Mouse (Mus musculus): Measurements from ENCODE around the gene Clhc1. TPM values are rescaled to one million over a fixed set of nuclear protein-coding genes. Genes with fewer than 3 reads are reported as not detected.
"Not testable (repeated sequence)": the region's sequence is repeated elsewhere in the genome, so short reads cannot be mapped to it uniquely, and the experiment has no call there.

Gene Clhc1
- total RNA-seq (2018; cell fraction: chromatin; rRNA removed) = 1 to 10 TPM in 21 of 26 experiments, under 1 TPM in 5; 0.42 to 3.3 (median 1.6) TPM
- under 1 TPM in 22 of 26 experiments, not detected in 4; 0.07 to 0.55 (median 0.17) TPM for total RNA-seq (2018; cell fraction: cytosol; rRNA removed)
- total RNA-seq (2018; cell fraction: nucleus; rRNA removed) = 1 to 10 TPM in 13 of 26 experiments, under 1 TPM in 11, not detected in 2; 0.18 to 5.3 (median 1.0) TPM
- 0.13 to 0.42 TPM (median 0.33 TPM) in 3 replicates for polyA plus RNA-seq (2018)

GRCm38 (mm10) chr11:29547752-29548503 lies at the start of gene Clhc1, which contains the start of gene Rps27a:
Gene Clhc1 (plus strand): TSS chr11:29547950.
Gene Rps27a (minus strand): TSS chr11:29548109.
- under 1% methylated on average over 46 of the region's 46 CpGs for WGBS (ENCODE audit: missing documents)
- H3K36me3 ChIP-seq (ENCODE audit: inconsistent target) = peaks cover 19% of the 10 kb centered on the region
- peaks cover 25% of the 10 kb centered on the region for H3K79me2 ChIP-seq (ENCODE audit: inconsistent target)
- H3K4me3 ChIP-seq (ENCODE audit: inconsistent target) = peak within 1 kb of the TSS; percentile 92
- peak within 1 kb of the TSS; percentile 94 for H3K27ac ChIP-seq

GRCm38 (mm10) chr11:29503948-29504893 lies 43.5 kb upstream of the Clhc1 start:
- WGBS (ENCODE audit: missing documents) = 95% methylated on average over 10 of the region's 10 CpGs
- peaks cover 16% of the 10 kb centered on the region; the same call in 1 of the 2 replicates for H3K36me3 ChIP-seq (ENCODE audit: inconsistent target)
- no peak overlapping the region for H3K4me3 ChIP-seq (ENCODE audit: inconsistent target)
- no peaks in the 10 kb centered on the region for H3K79me2 ChIP-seq (ENCODE audit: inconsistent target)
- no peak overlapping the region for H3K27ac ChIP-seq

- peaks cover 16% of the 10 kb centered on the region; the same call in 1 of the 2 replicates for H3K36me3 ChIP-seq (ENCODE audit: inconsistent target)
- H3K4me3 ChIP-seq (ENCODE audit: inconsistent target) = no peak overlapping the region
- no peak overlapping the region for H3K27ac ChIP-seq
- no peaks in the 10 kb centered on the region for H3K79me2 ChIP-seq (ENCODE audit: inconsistent target)
- 57% methylated on average over 2 of the region's 2 CpGs for WGBS (ENCODE audit: missing documents)
Measured at GRCm38 (mm10) chr11:29504899-29505625, 42.7 kb upstream of the Clhc1 start.

GRCm38 (mm10) chr11:29509421-29509820 lies 38.3 kb upstream of the Clhc1 start:
- Histone ChIP-seq H3K27ac (no peak overlapping the region), H3K79me2 (ENCODE audit: inconsistent target) (peaks cover 20% of the 10 kb centered on the region), H3K36me3 (ENCODE audit: inconsistent target) (peaks cover 11% of the 10 kb centered on the region; the same call in 1 of the 2 replicates), H3K4me3 (ENCODE audit: inconsistent target) (no peak overlapping the region)
- 100% methylated on average over 1 of the region's 1 CpGs for WGBS (ENCODE audit: missing documents)

- 0 out of 2 replicates have a peak, but pooled peaks cover 7% of the 10 kb centered on the region for H3K36me3 ChIP-seq (ENCODE audit: inconsistent target)
- H3K4me3 ChIP-seq (ENCODE audit: inconsistent target) = no peak overlapping the region
- peaks cover 22% of the 10 kb centered on the region for H3K79me2 ChIP-seq (ENCODE audit: inconsistent target)
- 81% methylated on average over 4 of the region's 4 CpGs for WGBS (ENCODE audit: missing documents)
- no peak overlapping the region for H3K27ac ChIP-seq
Measured at GRCm38 (mm10) chr11:29512818-29513535, 34.8 kb upstream of the Clhc1 start.

GRCm38 (mm10) chr11:29514325-29514681 lies 33.4 kb upstream of the Clhc1 start:
- Histone ChIP-seq H3K36me3 (ENCODE audit: inconsistent target) (0 out of 2 replicates have a peak, but pooled peaks cover 7% of the 10 kb centered on the region), H3K79me2 (ENCODE audit: inconsistent target) (peaks cover 22% of the 10 kb centered on the region), H3K4me3 (ENCODE audit: inconsistent target) (peak overlapping the region; percentile 90), H3K27ac (peak overlapping the region; percentile 87)
- WGBS (ENCODE audit: missing documents) = under 1% methylated on average over 10 of the region's 10 CpGs

GRCm38 (mm10) chr11:29514682-29515412 lies 32.9 kb upstream of the Clhc1 start, which contains the start of gene Prorsd1:
Gene Prorsd1 (minus strand): TSS chr11:29515033.
- Histone ChIP-seq H3K4me3 (ENCODE audit: inconsistent target) (peak within 1 kb of the TSS; percentile 90), H3K36me3 (ENCODE audit: inconsistent target) (0 out of 2 replicates have a peak, but pooled peaks cover 7% of the 10 kb centered on the region), H3K79me2 (ENCODE audit: inconsistent target) (peaks cover 22% of the 10 kb centered on the region), H3K27ac (peak within 1 kb of the TSS; percentile 87)
- under 1% methylated on average over 40 of the region's 40 CpGs for WGBS (ENCODE audit: missing documents)

GRCm38 (mm10) chr11:29525988-29526794 lies 21.6 kb upstream of the Clhc1 start, which contains the start of gene Mtif2:
Gene Mtif2 (plus strand): TSS chr11:29526408.
- peak within 1 kb of the TSS; percentile 82 for H3K4me3 ChIP-seq (ENCODE audit: inconsistent target)
- peak within 1 kb of the TSS; percentile 57 for H3K27ac ChIP-seq
- peaks cover 15% of the 10 kb centered on the region for H3K36me3 ChIP-seq (ENCODE audit: inconsistent target)
- peaks cover 26% of the 10 kb centered on the region for H3K79me2 ChIP-seq (ENCODE audit: inconsistent target)
- WGBS (ENCODE audit: missing documents) = 4% methylated on average over 46 of the region's 47 CpGs

- WGBS (ENCODE audit: missing documents) = no CpG with 5 or more reads among the region's 1 CpGs
- H3K36me3 ChIP-seq (ENCODE audit: inconsistent target) = peaks cover 68% of the 10 kb centered on the region
- no peak overlapping the region for H3K4me3 ChIP-seq (ENCODE audit: inconsistent target)
- H3K79me2 ChIP-seq (ENCODE audit: inconsistent target) = no peaks in the 10 kb centered on the region
- no peak overlapping the region for H3K27ac ChIP-seq
Measured at GRCm38 (mm10) chr11:29538201-29538600, 9.5 kb upstream of the Clhc1 start.

- Histone ChIP-seq H3K4me3 (ENCODE audit: inconsistent target) (no peak overlapping the region), H3K36me3 (ENCODE audit: inconsistent target) (peaks cover 38% of the 10 kb centered on the region), H3K79me2 (ENCODE audit: inconsistent target) (peaks cover 25% of the 10 kb centered on the region), H3K27ac (no peak overlapping the region)
- WGBS (ENCODE audit: missing documents) = 100% methylated on average over 3 of the region's 3 CpGs
Measured at GRCm38 (mm10) chr11:29544225-29544945, 3.4 kb upstream of the Clhc1 start.

GRCm38 (mm10) chr11:29545150-29545752 lies 2.5 kb upstream of the Clhc1 start:
- peaks cover 25% of the 10 kb centered on the region for H3K79me2 ChIP-seq (ENCODE audit: inconsistent target)
- H3K4me3 ChIP-seq (ENCODE audit: inconsistent target); H3K27ac ChIP-seq: not testable (repeated sequence)
- peaks cover 34% of the 10 kb centered on the region for H3K36me3 ChIP-seq (ENCODE audit: inconsistent target)
- WGBS (ENCODE audit: missing documents) = 90% methylated on average over 2 of the region's 4 CpGs
